Mouse (Mus musculus) midbrain, embryonic 10.5 days (tissue): ENCODE measurements around the gene Tmem253. TPM values are rescaled to one million over a fixed set of nuclear protein-coding genes. Genes with fewer than 3 reads are reported as not detected.
"Not testable (repeated sequence)": the region's sequence is repeated elsewhere in the genome, so short reads cannot be mapped to it uniquely, and the experiment has no call there.

Experiments
- DNase-seq: peaks from one replicate; pipeline ENCODE4 v3.0.0-alpha.2; 2017; ENCODE audit warnings: low spot score
- H3K27ac ChIP-seq: fragments of 300-500 bp; sonication (generic); replicated peaks from 2 replicates; pipeline ENCODE4 v1.5.1; 2016; ENCODE audit warnings: mild to moderate bottlenecking
- H3K27me3 ChIP-seq: fragments of 300-500 bp; sonication (generic); 2 replicates; pipeline ENCODE4 v1.6.1; 2016; ENCODE audit warnings: low read depth, mild to moderate bottlenecking; ENCODE audit not compliant: poor library complexity, severe bottlenecking
- H3K36me3 ChIP-seq: fragments of 300-500 bp; sonication (generic); 2 replicates; pipeline ENCODE4 v1.6.1; 2016; ENCODE audit warnings: mild to moderate bottlenecking, moderate library complexity
- H3K4me1 ChIP-seq: fragments of 300-500 bp; sonication (generic); 2 replicates; pipeline ENCODE4 v1.6.1; 2016
- H3K4me3 ChIP-seq: fragments of 300-500 bp; sonication (generic); 2 replicates; pipeline ENCODE4 v1.5.1; 2016; ENCODE audit warnings: mild to moderate bottlenecking, moderate library complexity
- H3K9me3 ChIP-seq: fragments of 300-500 bp; sonication (generic); replicated peaks from 2 replicates; pipeline ENCODE4 v1.6.1; 2016; ENCODE audit warnings: mild to moderate bottlenecking
- WGBS: fragments of 180-500 bp; shearing (Covaris S2); methylation state at CpG from one replicate; pipeline ENCODE4 v1.1.7; 2016; 5-methylcytosine and 5-hydroxymethylcytosine counted together
- polyA plus RNA-seq: library from polyadenylated mRNA; unstranded; fragments of >200 nt; fragmentation: Nextera tagmentation; extraction: Ambion mirVana; gene quantifications from 2 replicates; pipeline ENCODE4 v1.2.1, GENCODE M21; 2016

Tmem253 gene
- polyA plus RNA-seq, 1 experiment from 2014 or later: 1.2 TPM

DNA sequence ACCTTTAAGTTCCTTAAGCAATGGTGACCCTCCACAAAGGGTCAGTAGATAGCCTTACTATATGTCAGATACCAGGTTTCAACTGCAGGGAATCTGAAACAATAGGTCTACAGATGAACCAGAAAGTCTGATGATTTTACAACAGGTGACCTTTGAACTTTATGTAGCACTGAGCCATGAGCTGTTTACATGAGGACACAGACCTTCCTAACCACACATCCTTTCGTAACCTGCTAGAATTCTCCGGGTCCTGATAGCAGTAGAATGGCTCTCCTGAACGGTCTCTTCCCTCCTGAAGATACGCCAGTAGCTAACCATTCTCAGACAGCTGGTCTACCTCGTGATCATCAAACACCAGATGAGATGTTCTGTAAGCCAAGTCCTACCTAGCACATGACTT is 23.9 kb downstream of the Tmem253 start:
- H3K9me3 ChIP-seq: no peaks in the 10 kb centered on the region

DNA sequence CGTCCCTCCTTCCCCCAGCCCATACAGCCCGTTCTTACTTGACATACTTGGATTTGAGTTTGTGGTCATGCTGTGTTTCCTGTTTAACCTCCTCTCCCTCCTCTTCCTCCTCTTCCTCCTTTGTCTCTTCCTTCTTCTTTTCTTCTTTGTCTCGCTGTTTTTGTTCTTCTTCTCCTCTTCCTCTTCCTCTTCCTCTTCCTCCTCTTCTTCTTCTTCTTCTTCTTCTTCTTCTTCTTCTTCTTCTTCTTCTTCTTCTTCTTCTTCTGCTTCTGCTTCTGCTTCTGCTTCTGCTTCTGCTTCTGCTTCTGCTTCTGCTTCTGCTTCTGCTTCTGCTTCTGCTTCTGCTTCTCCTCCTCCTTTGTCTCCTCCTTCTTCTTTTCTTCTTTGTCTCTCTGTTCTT is 26.9 kb downstream of the Tmem253 start, which contains the start of gene Olfr221:
TSS of gene Olfr221 (minus strand) at position 101 of the 400 bp plus-strand sequence.
- H3K9me3 ChIP-seq, DNase-seq, H3K36me3 ChIP-seq, H3K27me3 ChIP-seq, H3K27ac ChIP-seq, H3K4me3 ChIP-seq: not testable (repeated sequence)
- 52% methylated on average over 3 of the region's 3 CpGs for WGBS
- H3K4me1 ChIP-seq: peaks cover 26% of the 10 kb centered on the region

More for the DNA sequence above, 23.9 kb downstream of the Tmem253 start:
- Histone ChIP-seq H3K27ac (no peak overlapping the region), H3K4me3 (no peak overlapping the region), H3K36me3 (no peaks in the 10 kb centered on the region), H3K27me3 (no peaks in the 10 kb centered on the region), H3K4me1 (0 out of 2 replicates have a peak, but pooled peaks cover 3% of the 10 kb centered on the region)
- DNase-seq: no peak
- WGBS: 87% methylated on average over 5 of the region's 5 CpGs

DNA sequence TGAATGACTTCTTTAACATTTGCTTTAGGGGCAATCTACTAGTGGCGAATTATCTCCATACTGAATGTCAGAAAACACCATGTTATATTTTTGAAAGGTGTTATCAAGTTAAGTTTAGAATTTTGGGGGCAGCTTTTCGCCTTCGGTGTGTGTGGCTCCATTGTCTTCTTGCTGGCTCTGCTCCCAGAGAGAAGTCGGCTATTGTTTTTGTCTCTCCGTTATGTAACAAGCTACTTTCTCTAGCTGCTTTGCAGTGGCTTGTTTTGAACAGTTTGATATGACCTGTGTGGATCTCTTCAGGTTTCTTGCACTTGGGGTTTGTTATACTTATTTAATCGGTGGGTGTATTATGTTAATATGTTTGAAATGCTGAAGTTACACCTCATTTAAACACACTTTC is 28.0 kb downstream of the Tmem253 start:
- peaks cover 26% of the 10 kb centered on the region for H3K4me1 ChIP-seq
- H3K36me3 ChIP-seq: no peaks in the 10 kb centered on the region
- no peaks in the 10 kb centered on the region for H3K9me3 ChIP-seq
- H3K27ac ChIP-seq: no peak overlapping the region
- H3K27me3 ChIP-seq: no peaks in the 10 kb centered on the region
- WGBS: 83% methylated on average over 6 of the region's 6 CpGs
- H3K4me3 ChIP-seq: no peak overlapping the region
- DNase-seq: no peak

DNA sequence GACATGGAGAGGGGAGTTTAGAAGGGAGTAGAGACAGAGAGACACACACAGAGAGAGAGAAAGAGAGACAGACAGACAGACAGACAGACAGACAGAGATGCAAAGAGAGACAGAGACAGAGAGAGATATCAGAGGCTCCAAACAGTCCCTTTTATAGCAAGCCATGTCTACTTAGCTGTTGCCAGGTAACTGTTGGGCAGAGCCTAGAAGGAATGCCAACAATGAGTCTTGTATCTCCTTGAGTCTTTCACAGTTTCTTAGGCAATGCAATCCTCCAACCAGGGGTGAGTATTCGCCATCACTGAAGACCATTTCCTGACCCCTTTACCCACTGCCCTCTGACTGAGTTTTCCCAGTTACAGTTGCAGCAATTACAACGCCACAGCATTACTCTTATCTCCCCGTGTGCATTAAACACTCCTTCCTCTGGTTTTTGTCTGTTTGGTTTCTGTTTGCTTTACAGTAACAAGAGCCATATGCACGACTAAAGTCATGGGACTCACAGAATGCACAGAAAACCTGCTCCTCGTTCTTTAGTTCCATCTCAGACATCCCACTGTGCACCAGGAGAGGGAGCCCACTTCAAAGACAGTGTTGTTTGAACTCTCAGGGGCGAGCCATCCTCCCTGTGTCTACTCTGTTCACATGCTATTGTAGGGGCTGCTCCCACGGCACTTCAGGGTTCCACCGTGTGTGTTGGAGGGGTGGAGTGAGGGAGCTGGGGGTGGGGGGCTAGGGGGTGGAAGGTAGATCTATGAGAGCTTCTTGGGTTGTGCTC is 29.6 kb downstream of the Tmem253 start:
- WGBS: 8% methylated on average over 8 of the region's 8 CpGs
- Histone ChIP-seq H3K36me3 (no peaks in the 10 kb centered on the region), H3K27me3 (no peaks in the 10 kb centered on the region), H3K4me1 (peaks cover 26% of the 10 kb centered on the region), H3K27ac (peak overlapping the region; percentile 52), H3K9me3 (no peaks in the 10 kb centered on the region), H3K4me3 (no peak overlapping the region; the same call in 1 of the 2 replicates)
- DNase-seq: peak; percentile 50

DNA sequence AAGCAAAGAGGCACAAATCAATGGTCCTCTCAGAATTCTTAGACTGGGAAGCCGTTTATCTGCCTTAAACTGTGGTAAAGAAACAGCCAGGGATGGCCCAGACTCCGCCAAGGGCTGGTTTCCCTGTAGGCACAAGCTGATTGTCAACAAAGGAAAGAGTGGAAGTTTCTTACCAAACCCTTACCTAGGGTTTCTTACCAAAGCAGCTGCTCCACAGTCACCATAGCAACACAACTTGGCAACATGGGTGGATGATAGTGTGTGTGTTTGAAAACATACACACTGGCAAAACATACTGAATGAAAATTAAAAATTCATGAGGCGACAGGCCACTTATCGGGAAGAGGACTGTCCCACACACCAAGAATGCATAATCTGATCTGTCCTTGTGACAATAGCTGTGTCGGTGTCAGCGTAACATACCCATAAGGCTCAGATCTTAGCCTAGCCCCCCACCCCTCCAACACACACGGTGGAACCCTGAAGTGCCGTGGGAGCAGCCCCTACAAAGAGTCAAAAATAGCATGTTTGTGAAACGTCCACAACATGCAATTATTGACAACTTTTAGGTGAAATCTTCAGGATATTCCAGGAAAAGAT is 30.6 kb downstream of the Tmem253 start:
- Histone ChIP-seq H3K36me3 (no peaks in the 10 kb centered on the region), H3K9me3 (no peaks in the 10 kb centered on the region), H3K27ac (no peak overlapping the region), H3K27me3 (no peaks in the 10 kb centered on the region), H3K4me1 (peaks cover 26% of the 10 kb centered on the region), H3K4me3 (no peak overlapping the region)
- no peak for DNase-seq
- WGBS: 68% methylated on average over 9 of the region's 9 CpGs

DNA sequence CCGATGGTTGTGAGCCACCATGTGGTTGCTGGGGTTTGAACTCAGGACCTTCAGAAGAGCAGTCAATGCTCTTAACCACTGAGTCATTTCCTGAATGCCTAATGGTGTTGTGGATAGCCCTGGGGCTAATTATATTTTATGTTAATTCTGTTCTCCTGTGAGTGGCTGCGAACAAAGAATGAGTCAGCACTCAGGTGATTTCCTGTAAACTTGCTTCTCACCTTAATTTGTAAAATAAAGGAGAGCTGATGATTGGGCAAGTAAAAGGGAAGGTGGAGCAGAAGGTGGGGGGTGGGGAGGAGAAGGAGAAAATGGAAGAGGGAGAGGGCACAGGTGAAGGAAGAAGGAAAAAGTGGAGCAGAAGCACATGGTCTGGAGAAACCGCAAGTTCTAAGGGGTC is 37.3 kb downstream of the Tmem253 start:
- not testable (repeated sequence) for DNase-seq, H3K36me3 ChIP-seq, H3K9me3 ChIP-seq, H3K27ac ChIP-seq, H3K27me3 ChIP-seq, H3K4me3 ChIP-seq, H3K4me1 ChIP-seq
- WGBS: 88% methylated on average over 3 of the region's 3 CpGs

DNA sequence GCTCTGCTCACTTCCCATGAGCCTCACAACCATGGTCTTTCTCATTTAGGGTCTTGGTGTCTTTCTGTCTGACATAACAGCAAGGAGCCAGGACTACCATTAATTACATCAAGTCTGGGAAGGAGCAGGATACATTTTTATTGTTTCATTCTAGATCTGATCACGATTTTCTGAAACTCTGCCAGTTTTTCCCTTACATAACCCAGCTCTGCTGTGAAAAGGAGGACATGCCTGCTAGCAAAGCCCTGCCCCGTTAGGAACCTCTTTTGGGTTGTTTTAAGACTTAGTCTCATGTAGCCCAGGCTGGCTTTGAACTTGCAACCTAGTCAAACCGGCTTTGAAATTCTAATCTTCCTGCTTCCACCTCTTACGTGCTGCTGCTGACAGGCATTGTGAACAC is 44.5 kb downstream of the Tmem253 start:
- 79% methylated on average over 4 of the region's 4 CpGs for WGBS
- no peaks in the 10 kb centered on the region for H3K27me3 ChIP-seq
- no peak for DNase-seq
- no peak overlapping the region for H3K27ac ChIP-seq
- H3K4me3 ChIP-seq: no peak overlapping the region
- no peaks in the 10 kb centered on the region for H3K9me3 ChIP-seq
- H3K4me1 ChIP-seq: no peaks in the 10 kb centered on the region
- no peaks in the 10 kb centered on the region for H3K36me3 ChIP-seq

DNA sequence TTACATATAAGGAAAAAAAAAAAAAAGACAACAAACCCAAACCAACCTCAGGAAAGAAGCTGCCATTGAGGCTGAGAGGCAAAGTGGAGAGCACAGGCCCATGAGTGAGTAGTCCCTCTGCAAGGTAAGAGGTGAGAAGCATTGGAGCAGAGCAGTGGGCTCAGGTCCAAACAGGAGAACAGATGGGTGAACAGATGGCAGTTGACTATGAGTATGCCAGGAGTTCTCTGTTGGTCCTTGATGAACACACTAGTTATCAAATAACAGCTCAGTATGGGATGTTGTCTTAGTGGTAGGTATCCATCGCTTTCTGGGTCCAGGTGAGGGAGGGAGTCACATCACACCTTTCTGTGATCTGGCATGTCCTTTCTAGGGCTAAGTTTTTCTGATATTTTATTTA is 45.3 kb downstream of the Tmem253 start:
- no peak for DNase-seq
- 84% methylated on average over 1 of the region's 1 CpGs for WGBS

DNA sequence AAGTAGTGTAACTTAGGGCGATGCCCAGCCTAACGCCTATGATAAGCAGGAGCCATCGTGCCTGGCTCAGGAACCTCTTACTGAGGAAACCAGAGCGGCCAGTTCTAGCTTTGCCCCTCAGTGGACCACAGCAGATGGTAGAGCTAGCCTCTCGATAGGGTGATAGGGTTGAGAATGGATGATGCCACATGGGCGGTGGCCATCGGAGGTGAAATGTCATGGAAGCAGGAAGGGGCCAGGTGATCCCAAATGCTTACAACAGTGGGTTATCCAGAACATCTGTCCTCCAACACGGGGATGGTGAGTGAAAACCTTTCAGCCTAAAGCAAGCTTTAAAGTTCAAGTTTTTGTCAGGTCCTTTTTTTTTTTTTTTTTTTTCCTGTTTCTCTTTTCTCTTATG is 46.3 kb downstream of the Tmem253 start:
- no peak overlapping the region for H3K27ac ChIP-seq
- no peak overlapping the region for H3K4me3 ChIP-seq
- H3K9me3 ChIP-seq: no peaks in the 10 kb centered on the region
- H3K4me1 ChIP-seq: no peaks in the 10 kb centered on the region
- 89% methylated on average over 8 of the region's 8 CpGs for WGBS
- DNase-seq: no peak
- no peaks in the 10 kb centered on the region for H3K27me3 ChIP-seq
- no peaks in the 10 kb centered on the region for H3K36me3 ChIP-seq

More for the DNA sequence above, 45.3 kb downstream of the Tmem253 start:
- Histone ChIP-seq H3K36me3 (no peaks in the 10 kb centered on the region), H3K9me3 (no peaks in the 10 kb centered on the region), H3K27me3 (no peaks in the 10 kb centered on the region), H3K4me3 (no peak overlapping the region), H3K27ac (no peak overlapping the region), H3K4me1 (no peaks in the 10 kb centered on the region)

DNA sequence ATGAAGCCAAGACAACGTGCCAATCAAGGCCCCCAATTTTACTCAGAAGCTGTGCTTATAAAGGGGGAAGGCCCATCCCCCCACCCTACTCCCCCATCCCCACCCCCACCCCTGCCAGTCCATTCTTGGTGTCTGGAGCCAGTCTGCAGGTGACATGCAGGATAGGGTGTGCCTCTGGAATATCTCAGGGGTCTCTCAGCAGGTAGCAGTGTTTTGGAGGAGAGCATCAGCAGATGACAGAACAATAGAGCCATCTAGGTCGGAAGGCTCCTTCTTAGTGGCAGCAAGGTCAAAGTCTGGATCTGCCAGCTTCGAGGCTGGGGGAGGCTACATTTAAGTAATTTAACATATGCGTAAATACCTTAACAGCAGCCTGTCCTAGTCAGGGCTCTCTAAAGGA is 50.7 kb downstream of the Tmem253 start:
- Histone ChIP-seq H3K27ac (no peak overlapping the region), H3K36me3 (peaks cover 10% of the 10 kb centered on the region), H3K9me3 (no peaks in the 10 kb centered on the region), H3K4me1 (no peaks in the 10 kb centered on the region), H3K27me3 (no peaks in the 10 kb centered on the region), H3K4me3 (no peak overlapping the region)
- WGBS: 65% methylated on average over 4 of the region's 4 CpGs
- DNase-seq: no peak

Other genes starting within 250 kb of the Tmem253 start
- not detected in 2 replicates for gene Ang4, start 242.1 kb upstream of the Tmem253 start, polyA plus RNA-seq
- not detected in 2 replicates for gene AY358078, start 215.6 kb upstream of the Tmem253 start, polyA plus RNA-seq
- not detected in 2 replicates for gene Ear6, start 162.0 kb upstream of the Tmem253 start, polyA plus RNA-seq
- gene Mettl17, start 130.8 kb upstream of the Tmem253 start, polyA plus RNA-seq: 40.6 and 46.3 TPM in 2 replicates
- gene Slc39a2, start 122.8 kb upstream of the Tmem253 start, polyA plus RNA-seq: 0.58 and 0.65 TPM in 2 replicates
- gene Ndrg2, start 101.5 kb upstream of the Tmem253 start, polyA plus RNA-seq: 8.4 and 11.1 TPM in 2 replicates
- not detected in 2 replicates for gene Tppp2, start 97.2 kb upstream of the Tmem253 start, polyA plus RNA-seq
- gene Rnase13, start 92.9 kb upstream of the Tmem253 start, polyA plus RNA-seq: not detected in 2 replicates
- gene Arhgef40, start 30.9 kb upstream of the Tmem253 start, polyA plus RNA-seq: 85.4 and 99.8 TPM in 2 replicates
- 89.4 and 96.6 TPM in 2 replicates for gene Zfp219, start 5.1 kb downstream of the Tmem253 start, polyA plus RNA-seq
- not detected in 2 replicates for gene Olfr221, start 26.8 kb downstream of the Tmem253 start, polyA plus RNA-seq
- gene Hnrnpc, start 88.4 kb downstream of the Tmem253 start, polyA plus RNA-seq: 876 and 930 TPM in 2 replicates
- 106 TPM in 2 replicates for gene Rpgrip1, start 95.0 kb downstream of the Tmem253 start, polyA plus RNA-seq
- 88.3 and 90.6 TPM in 2 replicates for gene Supt16, start 181.8 kb downstream of the Tmem253 start, polyA plus RNA-seq
- 38.9 and 49.7 TPM in 2 replicates for gene Chd8, start 242.1 kb downstream of the Tmem253 start, polyA plus RNA-seq